Mouse (Mus musculus) fat pad, adult 2 months (tissue): ENCODE measurements around the gene Ctbp1.

Source experiments
- DNase-seq: peaks from one replicate; pipeline ENCODE4 v3.0.0-alpha.2; 2011; ENCODE audit warnings: low read depth, low spot score; ENCODE audit errors: extremely low read depth

Ctbp1 gene

DNA sequence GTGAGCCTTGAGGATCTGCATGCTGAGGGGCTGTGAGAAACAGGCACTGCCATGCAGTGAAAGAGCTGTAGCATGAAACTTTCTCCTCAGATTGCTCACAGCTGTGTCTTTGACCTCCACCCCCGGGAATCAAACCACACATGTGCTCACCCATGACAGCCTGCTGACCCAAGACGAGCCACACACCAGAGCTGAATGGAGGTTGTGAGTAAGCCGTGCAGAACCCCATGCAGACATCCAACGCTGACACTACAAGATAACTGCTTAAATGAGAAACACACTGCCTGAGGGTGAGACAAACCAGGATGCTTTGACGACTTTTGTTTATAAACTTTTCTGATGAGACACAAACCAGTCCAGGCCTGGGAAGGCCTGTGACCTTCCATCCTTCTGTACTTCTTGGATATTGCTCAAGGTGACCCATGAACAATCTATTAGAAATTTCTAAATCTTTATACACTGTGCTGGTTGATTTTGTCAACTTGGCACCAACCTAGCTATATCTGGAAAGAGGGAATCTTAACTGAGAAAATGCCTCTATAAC is 30.3 kb downstream of the Ctbp1 start:
- DNase-seq = no peak

DNA sequence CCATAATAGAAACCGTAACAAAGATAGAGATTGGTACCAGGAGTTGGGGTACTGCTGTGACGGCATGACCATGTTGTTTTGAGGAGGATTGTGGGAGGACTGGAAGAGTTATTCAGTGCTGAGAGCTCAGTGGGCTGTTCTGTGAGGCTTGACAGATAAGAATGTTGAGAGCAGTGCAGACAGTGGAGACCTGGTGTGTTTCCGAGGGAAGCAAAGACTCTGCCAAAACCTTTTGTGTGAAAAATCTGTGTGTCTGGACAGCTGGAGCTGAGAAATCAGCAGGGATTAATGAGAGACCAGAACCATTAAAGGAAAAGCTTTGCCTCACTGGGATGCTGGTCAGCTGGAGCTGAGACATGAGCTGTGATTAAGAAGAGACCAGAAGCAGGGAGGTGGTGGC is 34.9 kb downstream of the Ctbp1 start:
- no peak for DNase-seq

DNA sequence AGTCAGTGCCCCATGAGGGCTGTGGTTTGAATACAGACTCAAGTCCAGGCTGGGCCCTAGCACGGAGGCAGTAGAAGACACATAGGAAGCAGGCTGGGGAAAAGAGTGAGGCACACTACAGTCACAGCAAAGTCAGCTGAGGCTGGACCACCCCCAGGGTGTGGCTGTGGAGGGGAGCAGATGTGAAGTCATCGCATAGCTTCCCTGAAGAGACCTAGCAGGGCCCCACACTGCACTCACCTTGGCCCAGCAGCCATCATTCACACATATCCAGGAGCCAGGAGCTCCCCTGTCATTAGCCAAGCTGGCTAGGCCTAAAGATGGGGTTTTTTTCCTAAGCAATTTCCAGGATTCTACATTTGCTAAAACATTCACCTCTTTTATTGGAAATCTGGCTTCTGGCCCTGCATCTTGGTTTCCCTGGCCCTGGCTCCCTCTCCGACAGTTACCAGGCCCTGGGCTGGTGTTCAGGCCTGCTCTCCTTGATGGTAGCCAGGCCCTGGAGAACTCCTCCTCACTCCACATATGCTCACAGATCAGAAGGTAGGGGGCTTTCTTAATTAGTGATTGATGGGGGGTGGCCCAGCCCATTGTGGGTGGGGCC is 35.6 kb downstream of the Ctbp1 start:
- no peak for DNase-seq

DNA sequence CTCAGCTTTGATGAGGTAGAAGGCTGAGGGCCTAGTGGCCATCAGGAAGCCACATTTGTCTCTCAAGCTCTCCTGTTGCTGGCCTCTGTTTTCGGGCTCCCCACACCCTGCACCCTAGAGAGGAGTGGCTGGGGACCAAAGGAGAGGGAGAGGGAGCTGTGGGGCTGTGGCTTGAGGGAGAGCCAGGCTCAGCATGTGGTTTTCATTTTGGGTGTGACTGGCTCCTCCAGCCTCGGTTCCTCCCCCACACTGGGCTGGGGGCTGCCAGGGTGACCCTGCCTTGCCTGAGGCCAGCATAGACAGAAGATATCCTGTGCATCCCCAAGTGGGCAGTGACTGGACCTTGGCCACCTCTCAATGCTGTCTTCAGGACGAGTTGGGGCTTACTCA is 36.5 kb downstream of the Ctbp1 start:
- DNase-seq = no peak

DNA sequence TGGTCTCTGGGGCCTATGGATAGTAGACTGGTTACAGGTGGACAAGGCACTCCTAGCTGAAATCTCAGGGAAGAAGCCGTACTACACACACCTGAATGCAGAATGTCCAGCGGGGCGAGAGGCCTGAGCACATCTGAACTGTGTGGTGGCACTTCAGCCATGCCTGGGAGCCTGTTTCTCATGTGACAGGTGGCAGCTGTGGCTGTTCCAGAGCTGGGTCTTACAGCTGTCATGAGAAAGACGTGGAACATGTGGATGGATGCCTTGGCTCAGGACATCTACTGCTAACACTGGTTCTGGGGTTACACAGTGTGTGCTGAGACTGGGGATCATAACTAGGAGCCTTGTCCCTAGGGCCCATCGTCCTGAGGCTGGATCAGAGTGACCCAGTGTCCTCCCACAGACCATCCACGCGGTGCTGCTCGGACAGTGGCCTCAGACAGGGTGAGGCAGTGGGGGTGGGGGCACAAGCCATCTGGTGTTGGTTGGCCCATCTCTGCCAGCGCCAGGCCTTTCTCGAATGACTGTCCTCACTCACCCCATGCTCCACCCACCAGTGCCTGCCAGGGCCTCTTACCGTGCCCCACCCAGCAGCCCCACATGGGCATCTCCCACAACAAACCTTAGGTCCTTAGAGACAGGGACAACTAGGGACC is 37.1 kb downstream of the Ctbp1 start:
- no peak for DNase-seq

DNA sequence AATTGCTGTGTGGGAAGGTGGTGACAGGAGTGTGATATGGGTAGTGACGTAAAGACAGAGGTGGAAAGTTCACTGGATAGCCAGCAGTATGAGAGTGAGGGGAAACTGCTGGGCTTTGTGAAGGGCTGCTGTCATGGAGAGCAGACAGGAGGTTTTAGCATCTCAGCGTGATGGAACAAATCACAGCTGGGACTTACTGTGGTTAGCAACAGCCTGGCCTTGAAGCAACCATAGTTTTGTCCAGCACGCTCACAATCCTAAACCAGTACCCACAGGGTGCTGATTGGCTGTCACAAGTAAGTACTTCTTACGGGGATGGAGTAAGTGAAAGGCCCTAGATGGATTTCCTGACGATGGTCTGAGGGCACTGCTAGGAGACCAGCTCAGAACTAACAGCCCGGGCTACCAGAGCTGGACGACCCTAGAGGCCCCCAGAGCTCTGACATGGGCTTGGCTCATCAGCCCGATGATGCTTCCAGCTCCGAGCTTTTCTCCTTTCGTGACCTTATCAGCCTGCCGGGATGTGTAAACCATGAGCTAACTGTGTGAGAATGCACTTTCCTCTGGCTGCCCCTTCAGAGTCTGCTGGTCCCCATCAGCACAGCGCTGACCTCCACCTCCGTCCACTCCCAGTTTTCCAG is 40.3 kb downstream of the Ctbp1 start:
- no peak for DNase-seq

DNA sequence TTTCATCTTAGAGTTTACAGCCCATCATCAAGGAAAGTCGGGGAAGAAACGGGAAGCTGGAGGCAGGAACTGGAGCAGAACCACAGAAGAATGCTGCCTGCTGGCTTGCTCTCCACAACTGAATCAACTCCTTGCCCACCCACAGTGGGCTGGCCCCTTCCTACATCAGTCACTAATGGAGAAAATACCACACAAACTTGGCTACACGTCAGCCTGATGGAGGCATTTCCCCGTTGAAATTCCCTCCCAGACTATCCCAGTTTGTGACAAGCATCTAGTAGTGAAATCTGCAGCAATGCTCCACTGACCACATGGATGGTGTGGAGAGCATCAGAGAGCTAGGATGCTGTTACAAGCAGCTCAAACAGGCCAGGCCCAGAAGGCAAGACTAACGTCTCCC is 42.0 kb downstream of the Ctbp1 start:
- no peak for DNase-seq

DNA sequence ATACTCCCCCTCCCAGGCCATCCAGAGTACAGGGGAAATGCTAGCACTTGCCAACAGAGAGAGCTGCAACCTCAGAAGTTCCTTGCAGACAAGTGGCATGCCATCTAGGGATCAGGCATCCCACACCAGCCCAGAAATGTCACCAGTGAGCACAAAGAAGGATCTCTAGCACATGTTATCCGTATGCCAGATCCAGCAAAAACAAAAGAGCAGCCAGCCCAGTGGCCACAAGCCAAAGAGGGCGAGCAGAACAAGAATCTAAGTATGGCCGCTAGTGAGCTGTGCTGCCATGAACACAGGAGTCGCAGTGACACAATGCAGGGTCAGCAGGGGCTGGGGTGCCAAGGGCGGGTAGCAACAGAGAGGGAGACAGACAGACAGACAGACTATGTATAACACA is 44.5 kb downstream of the Ctbp1 start:
- no peak for DNase-seq

DNA sequence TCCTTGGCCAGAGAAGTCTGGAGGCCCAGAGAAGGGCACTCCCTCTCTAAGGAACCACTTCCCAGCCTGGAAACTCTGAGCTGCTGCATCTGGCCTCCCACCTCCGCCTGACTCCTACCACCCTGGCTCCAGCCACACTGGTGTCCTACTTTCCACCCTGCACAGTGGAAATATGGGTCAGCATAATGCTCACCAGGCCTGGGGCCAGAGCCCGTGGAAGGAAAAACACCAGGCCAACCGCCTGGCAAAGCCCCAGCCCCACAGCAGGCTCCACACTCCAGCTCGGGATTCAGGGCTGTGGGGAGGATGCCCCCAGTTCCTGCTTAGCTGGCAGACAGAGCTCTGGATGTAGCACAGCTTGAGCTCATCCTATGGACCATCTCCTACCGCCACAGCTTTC is 46.4 kb downstream of the Ctbp1 start:
- DNase-seq = no peak

DNA sequence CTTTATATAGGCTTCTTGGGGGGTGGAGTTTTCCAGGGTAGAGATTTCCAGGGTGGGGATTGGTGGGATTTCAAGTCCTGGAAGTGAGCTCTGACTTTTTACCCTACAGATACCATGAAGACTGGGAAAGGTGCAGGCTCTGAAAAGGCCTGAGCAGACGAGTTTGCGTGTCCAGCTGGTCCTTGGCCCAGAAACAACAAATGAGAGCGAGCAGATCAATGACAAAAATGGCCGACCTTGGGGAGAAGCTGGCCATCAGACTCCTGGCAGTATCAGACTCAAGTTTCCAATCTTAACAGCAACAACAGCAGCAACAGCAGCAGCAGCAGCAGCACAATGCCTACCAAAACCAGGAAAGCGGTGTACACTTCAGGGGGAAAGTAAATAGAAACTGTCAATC is 49.1 kb downstream of the Ctbp1 start:
- DNase-seq = no peak

DNA sequence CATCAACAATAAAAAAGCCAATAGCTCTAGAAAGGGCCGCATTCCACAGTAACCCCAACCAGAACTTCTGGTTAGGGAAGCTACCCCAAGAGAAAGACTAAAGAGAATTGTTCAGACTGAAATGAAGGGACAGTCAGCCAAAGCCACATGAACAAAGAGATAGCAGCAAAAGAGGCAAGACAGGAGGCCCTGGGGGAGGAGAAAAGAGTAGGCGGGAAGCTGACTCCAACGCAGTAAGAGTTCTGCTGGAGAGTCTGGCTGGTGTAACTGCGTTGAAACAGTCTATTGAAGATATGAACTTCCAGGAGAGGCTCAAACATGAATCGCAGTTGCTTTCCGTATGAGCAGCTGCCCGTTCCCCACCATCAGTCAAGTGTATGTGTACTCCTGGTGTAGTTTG is 50.3 kb downstream of the Ctbp1 start:
- no peak for DNase-seq

DNA sequence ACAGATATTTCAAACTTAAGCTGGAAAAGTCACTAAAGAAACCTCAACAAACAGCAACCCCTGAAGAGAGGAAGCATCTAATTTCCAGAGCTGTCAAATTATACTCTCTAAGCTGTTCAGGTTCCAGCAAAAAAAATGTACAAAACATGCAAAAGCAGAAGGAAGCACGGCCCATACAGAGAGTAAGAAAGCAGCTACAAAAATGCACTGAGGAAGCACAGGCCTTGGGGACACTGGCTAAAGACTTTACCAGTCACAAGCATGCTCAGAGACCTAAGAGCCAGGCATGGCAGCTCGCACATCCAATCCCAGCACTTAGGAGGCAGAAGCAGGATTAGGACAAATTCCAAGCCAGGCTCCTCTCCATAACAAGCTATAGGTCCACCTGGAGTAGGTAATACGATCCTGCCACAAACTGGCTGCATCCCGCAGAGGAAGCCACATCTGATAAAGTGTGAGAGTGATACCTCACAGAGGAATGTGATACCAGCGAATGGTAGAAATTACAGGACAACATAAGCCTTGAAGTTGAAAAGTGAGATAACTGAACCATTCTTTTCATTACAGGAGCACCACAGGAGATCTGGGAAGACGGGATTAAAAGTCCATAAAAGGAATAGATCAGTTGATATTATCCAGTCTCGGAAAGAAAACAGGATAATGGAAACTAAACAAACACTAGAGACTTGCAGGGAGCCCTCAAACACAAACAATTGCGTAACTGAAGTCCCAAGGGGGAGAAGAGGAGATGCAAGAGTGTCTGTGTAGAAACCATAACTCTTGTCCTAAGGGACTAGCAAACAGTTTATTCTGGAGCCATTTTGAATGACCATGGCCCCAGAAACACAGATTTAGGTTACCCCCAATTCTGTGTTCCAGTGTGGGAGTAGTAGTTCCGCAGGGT is 51.7 kb downstream of the Ctbp1 start:
- DNase-seq = no peak

DNA sequence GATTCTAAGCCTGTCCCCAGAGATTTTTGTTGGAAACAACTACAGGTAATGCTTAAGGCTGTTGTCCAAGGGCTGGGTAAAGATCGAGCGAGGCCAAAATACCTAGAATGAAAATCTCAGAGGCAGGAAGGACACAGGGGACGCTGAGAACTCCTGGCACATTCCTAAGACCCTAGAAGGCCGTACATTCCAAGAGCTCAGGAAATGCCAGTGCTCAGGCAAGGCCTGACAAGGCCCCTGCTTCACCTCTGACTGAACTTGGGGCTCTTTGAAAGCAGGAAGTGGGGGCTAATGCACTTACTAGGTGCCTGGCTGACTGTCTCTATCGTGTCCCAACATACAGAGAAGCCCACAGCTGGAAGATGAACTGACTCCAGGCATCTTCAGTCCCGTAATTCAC is 52.4 kb downstream of the Ctbp1 start:
- no peak for DNase-seq

DNA sequence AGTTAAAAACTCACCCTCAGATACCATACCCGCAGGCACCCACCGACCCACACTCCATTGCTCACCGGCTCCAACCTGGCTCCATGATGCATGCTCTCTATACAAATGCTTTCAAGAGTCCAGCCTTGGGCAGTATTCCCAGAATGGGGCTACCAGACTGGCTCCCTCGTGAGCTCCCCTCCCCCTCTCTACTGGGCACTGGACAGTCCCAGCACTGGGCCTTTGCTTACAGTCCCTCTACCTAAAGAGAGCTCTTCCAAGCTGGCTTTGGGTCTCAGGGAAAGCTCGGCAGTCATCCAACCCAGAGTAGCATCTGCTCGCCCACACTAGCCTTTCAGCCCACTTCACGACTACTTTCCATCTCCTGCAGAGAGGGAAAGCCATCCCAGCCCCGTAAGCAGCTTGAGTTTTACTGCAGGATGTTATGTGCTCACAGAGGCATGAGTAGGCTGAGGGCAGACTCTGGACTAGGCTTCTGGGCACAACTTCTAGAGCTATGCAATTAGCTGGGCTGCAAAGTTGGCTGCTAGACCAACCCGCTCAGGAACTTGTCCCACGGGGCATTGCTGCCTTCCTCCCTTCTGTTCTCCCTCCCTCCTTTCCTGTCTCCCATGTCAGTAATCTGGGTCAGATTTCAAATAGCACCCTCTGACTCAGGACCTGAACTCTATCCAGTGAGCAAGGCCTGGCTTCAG is 54.3 kb downstream of the Ctbp1 start:
- DNase-seq = no peak

DNA sequence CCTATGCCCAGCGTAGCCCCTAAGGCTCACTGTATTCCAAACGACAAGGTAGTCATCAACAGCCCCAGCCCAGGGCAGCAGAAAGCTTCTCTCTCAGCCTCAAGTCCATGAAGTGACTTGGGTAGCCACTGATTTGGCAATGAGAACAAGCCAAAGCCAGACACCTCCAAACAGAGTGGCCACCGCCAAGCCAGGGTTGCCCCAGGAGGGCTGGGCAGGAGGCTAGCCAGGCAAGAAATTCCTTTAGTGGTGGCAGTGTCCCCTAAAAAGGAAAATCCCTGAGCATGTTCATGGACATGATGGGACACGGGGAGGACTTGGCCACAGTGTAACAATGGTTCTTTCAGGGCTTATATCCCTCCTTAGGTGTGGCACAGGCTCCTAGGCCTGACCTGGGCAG is 55.0 kb downstream of the Ctbp1 start:
- no peak for DNase-seq

DNA sequence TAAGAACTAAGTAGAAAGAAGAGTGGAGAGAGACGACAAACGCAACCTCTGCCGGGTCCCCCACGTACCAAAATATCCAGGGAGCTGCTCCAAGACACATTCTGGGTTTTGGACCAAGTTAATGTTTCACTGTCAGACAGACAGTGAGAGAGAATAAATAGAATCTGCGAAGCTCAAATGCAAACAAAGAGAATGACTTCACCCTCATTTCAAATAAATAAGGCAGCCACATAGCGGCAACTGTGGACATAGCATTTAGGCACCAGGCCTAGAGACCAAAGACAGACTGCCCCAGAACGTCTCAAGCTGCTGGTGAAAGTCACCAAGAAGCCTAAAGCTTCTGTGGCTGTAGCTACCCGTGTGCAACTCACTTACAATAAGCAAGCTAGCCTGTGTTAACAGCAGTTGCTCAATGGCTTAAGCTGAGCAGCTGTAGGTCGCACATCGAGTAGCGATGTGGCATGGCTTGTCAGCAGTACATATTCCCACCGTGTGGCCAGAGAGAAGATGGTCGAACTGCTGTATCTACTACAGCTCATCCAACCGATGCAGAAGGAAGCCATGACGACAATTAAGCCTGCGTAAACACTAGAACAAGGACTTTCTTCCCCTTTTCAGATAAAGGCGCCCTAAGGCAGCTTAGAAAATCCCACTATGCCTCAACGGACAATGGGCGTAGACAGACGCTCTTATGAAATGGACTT is 55.9 kb downstream of the Ctbp1 start:
- no peak for DNase-seq

DNA sequence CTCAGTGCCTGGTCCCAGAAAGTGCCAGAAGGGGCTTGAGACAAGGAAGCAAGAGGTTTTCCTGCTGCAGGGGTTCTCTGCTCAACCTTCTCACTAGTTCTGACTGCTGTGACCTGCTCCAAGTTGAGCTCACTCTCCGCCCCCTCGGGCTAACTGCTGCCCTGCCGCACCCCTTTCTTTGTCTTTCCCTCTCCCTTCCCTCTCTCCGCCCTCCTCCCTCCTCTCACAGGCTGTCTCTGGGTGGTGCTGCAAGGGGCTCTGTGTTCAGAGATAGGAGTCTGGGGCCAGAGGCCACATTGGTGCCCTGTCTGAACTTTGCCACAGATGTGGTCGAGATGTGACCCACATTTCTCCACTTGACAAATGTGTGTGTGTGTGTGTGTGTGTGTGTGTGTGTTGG is 56.7 kb downstream of the Ctbp1 start, which contains the start of gene Spon2:
TSS of gene Spon2 (minus strand) at position 375 of the 400 bp plus-strand sequence.
- no peak for DNase-seq

DNA sequence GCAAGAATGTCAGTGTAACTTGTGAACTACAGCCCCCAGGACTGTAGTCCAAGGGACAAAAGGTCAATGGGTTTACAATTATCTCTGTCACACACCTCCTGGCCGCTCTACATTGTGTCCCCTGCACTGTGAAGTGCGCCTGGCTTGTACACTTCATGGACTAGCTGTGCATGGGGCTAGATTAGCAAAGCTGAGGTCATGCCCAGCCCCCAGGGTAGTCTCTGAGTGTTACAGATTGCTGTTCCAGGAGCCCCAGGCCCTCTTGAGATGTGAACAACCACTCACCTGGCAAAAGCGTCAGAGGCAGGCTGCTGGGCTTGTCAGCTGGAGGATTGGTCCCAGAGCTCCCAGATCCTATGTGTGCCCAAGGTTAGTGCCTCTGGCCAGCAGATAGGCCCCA is 57.1 kb downstream of the Ctbp1 start:
- DNase-seq = no peak

DNA sequence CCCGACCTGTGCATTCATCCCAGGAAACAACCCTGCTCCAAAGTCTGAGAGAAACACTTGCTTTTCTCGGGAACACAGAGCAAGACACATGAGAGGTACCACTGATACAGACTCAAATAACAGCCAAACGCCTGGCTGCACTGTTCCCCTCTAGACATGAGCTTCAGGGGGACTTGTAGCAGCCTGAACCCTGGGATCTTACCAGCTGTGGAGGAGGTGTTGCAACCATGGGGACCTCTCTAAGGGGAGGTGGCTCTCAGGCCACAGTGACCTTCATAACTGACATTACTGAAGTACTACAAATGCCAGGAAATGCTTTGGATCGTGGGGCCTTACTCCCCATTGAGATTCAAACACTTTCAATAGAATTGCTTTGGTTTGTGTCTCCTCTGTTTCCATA is 60.1 kb downstream of the Ctbp1 start:
- DNase-seq = no peak

DNA sequence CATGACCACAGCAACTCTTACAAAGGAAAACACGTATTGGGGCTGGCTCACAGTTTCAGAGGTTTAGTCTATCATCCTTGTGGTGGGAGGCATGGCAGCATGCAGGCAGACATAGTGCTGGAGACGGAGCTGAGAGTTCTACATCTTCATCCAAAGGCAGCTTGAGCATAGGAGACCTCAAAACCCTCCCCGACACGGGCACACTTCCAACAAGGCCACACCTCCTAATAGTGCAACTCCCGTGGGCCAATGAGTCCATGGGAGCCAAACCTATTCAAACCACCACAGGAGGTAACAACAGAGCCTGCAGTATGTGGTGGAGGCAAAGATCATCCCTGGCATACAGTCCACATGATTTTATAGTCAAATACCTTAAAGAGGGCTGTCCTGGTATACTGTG is 63.5 kb downstream of the Ctbp1 start:
- DNase-seq = no peak
